Mouse (Mus musculus) intestine, embryonic 15.5 days (tissue): ENCODE results near the gene Ap1m1. TPM values are rescaled to one million over a fixed set of nuclear protein-coding genes. Genes with fewer than 3 reads are reported as not detected.

ENCODE experiments used
- ATAC-seq: fragments of 200-750 bp; cut with Nextera tagmentation; 2 replicates; pipeline ENCODE4 v1.8.0; 2017; ENCODE audit warnings: moderate TSS enrichment, moderate library complexity
- H3K27ac ChIP-seq: fragments of 300-500 bp; sonication (generic); 2 replicates; pipeline ENCODE4 v1.5.1; 2015; ENCODE audit warnings: mild to moderate bottlenecking, inconsistent platforms
- H3K27me3 ChIP-seq: fragments of 300-500 bp; sonication (generic); replicated peaks from 2 replicates; pipeline ENCODE4 v1.6.1; 2015; ENCODE audit warnings: inconsistent platforms
- H3K36me3 ChIP-seq: fragments of 300-500 bp; sonication (generic); 2 replicates; pipeline ENCODE4 v1.6.1; 2015; ENCODE audit warnings: inconsistent platforms
- H3K4me1 ChIP-seq: fragments of 300-500 bp; sonication (generic); replicated peaks from 2 replicates; pipeline ENCODE4 v1.6.1; 2015; ENCODE audit warnings: inconsistent platforms
- H3K4me2 ChIP-seq: fragments of 300-500 bp; sonication (generic); replicated peaks from 2 replicates; pipeline ENCODE4 v1.6.1; 2015; ENCODE audit warnings: mild to moderate bottlenecking, inconsistent platforms
- H3K4me3 ChIP-seq: fragments of 300-500 bp; sonication (generic); replicated peaks from 2 replicates; pipeline ENCODE4 v1.5.1; 2015; ENCODE audit warnings: inconsistent platforms
- H3K9ac ChIP-seq: fragments of 300-500 bp; sonication (generic); 2 replicates; pipeline ENCODE4 v1.6.1; 2015; ENCODE audit warnings: inconsistent platforms
- H3K9me3 ChIP-seq: fragments of 300-500 bp; sonication (generic); 2 replicates; pipeline ENCODE4 v1.6.1; 2016; ENCODE audit warnings: inconsistent platforms
- whole genome bisulfite sequencing: fragments of 180-500 bp; shearing (Covaris S2); methylation state at CpG from one replicate; pipeline ENCODE4 v1.1.7; 2015; 5-methylcytosine and 5-hydroxymethylcytosine counted together
- polyA plus RNA-seq: library from polyadenylated mRNA; unstranded; fragments of >200 nt; fragmentation: Nextera tagmentation; extraction: Ambion mirVana; gene quantifications from 2 replicates; pipeline ENCODE4 v1.2.1, GENCODE M21; 2015

The Ap1m1 gene
- polyA plus RNA-seq, 1 experiment from 2014 or later = 96.6 TPM

GRCm38 (mm10) chr8:72300654-72301400, 61.0 kb downstream of the Ap1m1 start:
- Histone ChIP-seq H3K4me3 (no peak overlapping the region), H3K9me3 (no peaks in the 10 kb centered on the region), H3K4me2 (no peak overlapping the region), H3K36me3 (no peaks in the 10 kb centered on the region), H3K9ac (no peak overlapping the region), H3K27ac (no peak overlapping the region), H3K4me1 (0 out of 2 replicates have a peak, but pooled peaks cover 4% of the 10 kb centered on the region), H3K27me3 (no peaks in the 10 kb centered on the region)
- 70% methylated on average over 9 of the region's 9 CpGs for WGBS
- no peak for ATAC-seq

DNA sequence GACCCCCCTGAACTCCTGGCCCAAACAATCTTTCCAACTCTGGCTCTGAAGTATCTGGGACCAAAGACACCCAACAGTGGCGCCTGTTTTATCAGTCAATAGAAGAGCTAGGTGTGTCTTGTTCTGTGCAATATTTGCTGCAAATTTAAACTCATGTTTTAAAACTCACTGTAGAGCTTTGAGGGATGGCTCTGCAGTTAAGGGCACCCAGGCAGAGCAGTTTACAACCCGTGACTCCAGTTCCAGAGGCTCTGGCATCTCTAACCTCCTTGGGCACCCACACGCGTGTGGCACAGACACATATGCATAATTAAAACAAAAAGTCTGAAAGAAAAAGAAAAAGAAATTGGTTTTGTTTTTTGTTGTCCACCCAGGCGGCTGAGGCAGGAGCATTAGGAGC, 61.7 kb downstream of the Ap1m1 start:
- H3K9ac ChIP-seq = no peak overlapping the region
- ATAC-seq = no peak
- 79% methylated on average over 5 of the region's 5 CpGs for WGBS
- no peak overlapping the region for H3K4me3 ChIP-seq
- H3K4me1 ChIP-seq = no peaks in the 10 kb centered on the region
- H3K36me3 ChIP-seq = no peaks in the 10 kb centered on the region
- no peak overlapping the region for H3K4me2 ChIP-seq
- H3K9me3 ChIP-seq = no peaks in the 10 kb centered on the region
- H3K27ac ChIP-seq = no peak overlapping the region
- H3K27me3 ChIP-seq = no peaks in the 10 kb centered on the region

DNA sequence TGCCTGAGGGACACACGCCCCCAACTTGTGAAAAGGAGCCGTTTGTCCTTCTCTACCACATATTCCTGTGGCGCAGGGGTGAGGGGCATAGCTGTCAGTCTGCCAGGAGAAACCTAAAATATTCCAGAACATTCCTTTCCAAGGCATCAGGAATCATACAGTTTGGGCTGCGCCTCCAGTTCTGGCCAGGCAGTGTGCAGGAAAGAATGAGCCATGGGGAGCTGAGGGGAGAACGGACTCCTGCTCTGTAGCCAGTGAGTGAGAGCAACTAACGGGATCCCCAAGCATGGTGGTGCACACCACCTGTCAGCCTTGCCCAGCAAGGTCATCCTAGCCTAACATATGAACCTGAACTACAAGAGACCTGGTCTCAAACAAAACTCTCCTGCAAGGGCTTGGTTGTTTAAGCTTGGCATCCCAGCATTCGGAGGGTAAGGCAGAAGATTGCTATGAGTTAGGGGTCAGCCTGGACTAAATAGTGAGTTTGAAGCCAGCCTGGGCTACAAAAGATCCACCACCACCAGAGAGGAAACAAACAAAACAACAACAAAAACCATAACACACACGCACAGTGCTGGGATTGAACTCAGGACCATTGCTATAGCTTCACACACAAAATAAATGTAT, 63.3 kb downstream of the Ap1m1 start:
- ATAC-seq = no peak
- 65% methylated on average over 8 of the region's 8 CpGs for WGBS
- H3K4me2 ChIP-seq = no peak overlapping the region
- H3K4me1 ChIP-seq = no peaks in the 10 kb centered on the region; the same call in 1 of the 2 replicates
- no peaks in the 10 kb centered on the region for H3K27me3 ChIP-seq
- no peaks in the 10 kb centered on the region for H3K9me3 ChIP-seq
- H3K36me3 ChIP-seq = no peaks in the 10 kb centered on the region
- H3K9ac ChIP-seq = no peak overlapping the region
- H3K4me3 ChIP-seq = no peak overlapping the region
- no peak overlapping the region for H3K27ac ChIP-seq

DNA sequence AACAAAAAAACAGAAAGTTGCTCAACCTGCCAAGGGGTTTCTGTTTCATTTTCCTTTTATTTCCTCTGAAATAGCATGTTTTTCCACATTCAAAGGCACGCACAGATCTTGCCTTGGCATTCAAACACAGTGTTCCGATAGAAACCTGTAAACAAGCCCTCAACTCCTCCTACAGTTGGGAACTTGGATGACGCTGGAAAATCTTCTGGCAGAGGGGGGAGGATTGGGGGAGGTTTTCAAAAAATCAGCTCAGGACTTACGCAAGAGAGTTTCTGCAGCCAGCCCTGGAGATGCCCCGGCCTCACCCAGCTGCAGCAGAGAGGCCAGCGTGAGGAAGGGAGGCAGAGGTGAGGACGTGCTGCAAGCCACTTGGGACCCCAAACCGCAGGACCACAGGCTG, 63.8 kb downstream of the Ap1m1 start:
- no peak overlapping the region for H3K27ac ChIP-seq
- H3K4me3 ChIP-seq = no peak overlapping the region
- no peak; the same call in 1 of the 2 replicates for ATAC-seq
- no peak overlapping the region for H3K4me2 ChIP-seq
- no peaks in the 10 kb centered on the region; the same call in 1 of the 2 replicates for H3K4me1 ChIP-seq
- no peaks in the 10 kb centered on the region for H3K36me3 ChIP-seq
- H3K9ac ChIP-seq = no peak overlapping the region
- no peaks in the 10 kb centered on the region for H3K9me3 ChIP-seq
- H3K27me3 ChIP-seq = no peaks in the 10 kb centered on the region
- WGBS = 54% methylated on average over 8 of the region's 8 CpGs

- Histone ChIP-seq H3K9ac (no peak within 1 kb of the TSS), H3K4me1 (no peaks in the 10 kb centered on the region; the same call in 1 of the 2 replicates), H3K27ac (no peak within 1 kb of the TSS), H3K36me3 (no peaks in the 10 kb centered on the region), H3K9me3 (no peaks in the 10 kb centered on the region), H3K4me3 (no peak within 1 kb of the TSS), H3K4me2 (no peak within 1 kb of the TSS), H3K27me3 (no peaks in the 10 kb centered on the region)
- no peak for ATAC-seq
- 62% methylated on average over 16 of the region's 16 CpGs for WGBS
Measured at GRCm38 (mm10) chr8:72305210-72305905, 65.5 kb downstream of the Ap1m1 start, which contains the start of gene Gm10282. TSS of gene Gm10282 (minus strand) at chr8:72305260.

GRCm38 (mm10) chr8:72306913-72307312, 67.1 kb downstream of the Ap1m1 start:
- Histone ChIP-seq H3K27me3 (no peaks in the 10 kb centered on the region), H3K9me3 (no peaks in the 10 kb centered on the region), H3K36me3 (no peaks in the 10 kb centered on the region), H3K4me1 (no peaks in the 10 kb centered on the region; the same call in 1 of the 2 replicates), H3K4me3 (no peak overlapping the region), H3K9ac (no peak overlapping the region), H3K4me2 (no peak overlapping the region), H3K27ac (no peak overlapping the region)
- ATAC-seq = no peak
- WGBS = 83% methylated on average over 5 of the region's 5 CpGs

Other genes starting within 250 kb of the Ap1m1 start
- 2.6 and 2.8 TPM in 2 replicates for gene Cyp4f18, start 230.4 kb upstream of the Ap1m1 start, polyA plus RNA-seq
- not detected in 2 replicates for gene Olfr372, start 198.8 kb upstream of the Ap1m1 start, polyA plus RNA-seq
- gene Olfr373, start 156.8 kb upstream of the Ap1m1 start, polyA plus RNA-seq = 0.05 and 0.09 TPM in 2 replicates
- gene Olfr374, start 133.0 kb upstream of the Ap1m1 start, polyA plus RNA-seq = 0.01 and 0.04 TPM in 2 replicates
- 545 and 589 TPM in 2 replicates for gene Tpm4, start 105.0 kb upstream of the Ap1m1 start, polyA plus RNA-seq
- 149 and 159 TPM in 2 replicates for gene Rab8a, start 78.8 kb upstream of the Ap1m1 start, polyA plus RNA-seq
- 1.5 and 2.0 TPM in 2 replicates for gene Hsh2d, start 50.4 kb upstream of the Ap1m1 start, polyA plus RNA-seq
- not detected in 2 replicates for gene Cib3, start 27.2 kb upstream of the Ap1m1 start, polyA plus RNA-seq
- not detected in 2 replicates for gene Gm11034, start 26.4 kb upstream of the Ap1m1 start, polyA plus RNA-seq
- 70.9 and 72.8 TPM in 2 replicates for gene Fam32a, start 20.3 kb upstream of the Ap1m1 start, polyA plus RNA-seq
- 21.5 and 24.3 TPM in 2 replicates for gene Gm10282, start 65.2 kb downstream of the Ap1m1 start, polyA plus RNA-seq
- gene Klf2, start 79.0 kb downstream of the Ap1m1 start, polyA plus RNA-seq = 6.6 and 7.2 TPM in 2 replicates
- 43.6 and 45.5 TPM in 2 replicates for gene Eps15l1, start 181.4 kb downstream of the Ap1m1 start, polyA plus RNA-seq
- gene Calr3, start 203.9 kb downstream of the Ap1m1 start, polyA plus RNA-seq = 0.98 and 1.1 TPM in 2 replicates
- gene 1700030K09Rik, start 203.9 kb downstream of the Ap1m1 start, polyA plus RNA-seq = 11.8 and 11.9 TPM in 2 replicates
- gene Cherp, start 235.2 kb downstream of the Ap1m1 start, polyA plus RNA-seq = 47.4 and 49.6 TPM in 2 replicates